Mouse (Mus musculus): ENCODE measurements around the gene Ifi35. TPM values are rescaled to one million over a fixed set of nuclear protein-coding genes. Genes with fewer than 3 reads are reported as not detected.

The Ifi35 gene
- polyA plus RNA-seq, 1 experiment from 2014 or later: 2.7 TPM

Small RNA genes within 50 kb of the gene (microRNA-seq; reads per million reads assigned to microRNA genes)
- not detected for gene Mir6929

Other genes with a start within 250 kb of the Ifi35 start
- 10.4 and 10.6 TPM in 2 replicates for gene Ezh1, start 221.9 kb upstream of the Ifi35 start, polyA plus RNA-seq (2014; fragmentation: Nextera tagmentation; extraction: Ambion mirVana)
- 65.6 and 73.4 TPM in 2 replicates for gene Ramp2, start 202.4 kb upstream of the Ifi35 start, polyA plus RNA-seq (2014; fragmentation: Nextera tagmentation; extraction: Ambion mirVana)
- gene Vps25, start 194.7 kb upstream of the Ifi35 start, polyA plus RNA-seq (2014; fragmentation: Nextera tagmentation; extraction: Ambion mirVana): 122 and 130 TPM in 2 replicates
- gene Wnk4, start 187.8 kb upstream of the Ifi35 start, polyA plus RNA-seq (2014; fragmentation: Nextera tagmentation; extraction: Ambion mirVana): 4.8 and 5.2 TPM in 2 replicates
- gene Cntd1, start 169.4 kb upstream of the Ifi35 start, polyA plus RNA-seq (2014; fragmentation: Nextera tagmentation; extraction: Ambion mirVana): 1.4 and 1.7 TPM in 2 replicates
- 213 and 220 TPM in 2 replicates for gene Coa3, start 169.3 kb upstream of the Ifi35 start, polyA plus RNA-seq (2014; fragmentation: Nextera tagmentation; extraction: Ambion mirVana)
- gene Becn1, start 146.1 kb upstream of the Ifi35 start, polyA plus RNA-seq (2014; fragmentation: Nextera tagmentation; extraction: Ambion mirVana): 163 and 179 TPM in 2 replicates
- gene Psme3, start 132.2 kb upstream of the Ifi35 start, polyA plus RNA-seq (2014; fragmentation: Nextera tagmentation; extraction: Ambion mirVana): 146 and 154 TPM in 2 replicates
- 1.3 and 1.4 TPM in 2 replicates for gene Aoc2, start 123.3 kb upstream of the Ifi35 start, polyA plus RNA-seq (2014; fragmentation: Nextera tagmentation; extraction: Ambion mirVana)
- not detected in 2 replicates for gene Aoc3, start 117.8 kb upstream of the Ifi35 start, polyA plus RNA-seq (2014; fragmentation: Nextera tagmentation; extraction: Ambion mirVana)
- gene G6pc, start 80.8 kb upstream of the Ifi35 start, polyA plus RNA-seq (2014; fragmentation: Nextera tagmentation; extraction: Ambion mirVana): not detected in 2 replicates
- gene Aarsd1, start 30.8 kb upstream of the Ifi35 start, polyA plus RNA-seq (2014; fragmentation: Nextera tagmentation; extraction: Ambion mirVana): 83.0 and 91.1 TPM in 2 replicates
- 7.6 and 9.9 TPM in 2 replicates for gene Gm27029, start 23.6 kb upstream of the Ifi35 start, polyA plus RNA-seq (2014; fragmentation: Nextera tagmentation; extraction: Ambion mirVana)
- gene Rundc1, start 23.3 kb upstream of the Ifi35 start, polyA plus RNA-seq (2014; fragmentation: Nextera tagmentation; extraction: Ambion mirVana): 12.6 and 15.0 TPM in 2 replicates
- gene Ptges3l, start 23.1 kb upstream of the Ifi35 start, polyA plus RNA-seq (2014; fragmentation: Nextera tagmentation; extraction: Ambion mirVana): 1.7 and 2.4 TPM in 2 replicates
- gene Rpl27, start 6.1 kb upstream of the Ifi35 start, polyA plus RNA-seq (2014; fragmentation: Nextera tagmentation; extraction: Ambion mirVana): 385 and 399 TPM in 2 replicates
- gene Rnd2, start 16.6 kb downstream of the Ifi35 start, polyA plus RNA-seq (2014; fragmentation: Nextera tagmentation; extraction: Ambion mirVana): 35.5 and 37.5 TPM in 2 replicates
- 43.5 and 47.6 TPM in 2 replicates for gene Vat1, start 17.8 kb downstream of the Ifi35 start, polyA plus RNA-seq (2014; fragmentation: Nextera tagmentation; extraction: Ambion mirVana)
- 24.5 and 24.8 TPM in 2 replicates for gene Brca1, start 103.5 kb downstream of the Ifi35 start, polyA plus RNA-seq (2014; fragmentation: Nextera tagmentation; extraction: Ambion mirVana)
- gene Nbr1, start 103.7 kb downstream of the Ifi35 start, polyA plus RNA-seq (2014; fragmentation: Nextera tagmentation; extraction: Ambion mirVana): 91.0 and 93.8 TPM in 2 replicates
- 2.6 and 2.7 TPM in 2 replicates for gene Tmem106a, start 133.8 kb downstream of the Ifi35 start, polyA plus RNA-seq (2014; fragmentation: Nextera tagmentation; extraction: Ambion mirVana)
- gene Gm11634, start 150.8 kb downstream of the Ifi35 start, polyA plus RNA-seq (2014; fragmentation: Nextera tagmentation; extraction: Ambion mirVana): not detected in 2 replicates
- 44.0 and 44.8 TPM in 2 replicates for gene Rdm1, start 178.8 kb downstream of the Ifi35 start, polyA plus RNA-seq (2014; fragmentation: Nextera tagmentation; extraction: Ambion mirVana)
- gene Arl4d, start 217.1 kb downstream of the Ifi35 start, polyA plus RNA-seq (2014; fragmentation: Nextera tagmentation; extraction: Ambion mirVana): 3.9 and 4.4 TPM in 2 replicates